Mouse (Mus musculus): Measurements from ENCODE around the gene Arrb2. TPM values are rescaled to one million over a fixed set of nuclear protein-coding genes. Genes with fewer than 3 reads are reported as not detected.

Arrb2 gene
- polyA plus RNA-seq, 1 experiment from 2014 or later = 22.5 TPM

GRCm38 (mm10) chr11:70443964-70444363, 11.5 kb downstream of the Arrb2 start:
- no peaks in the 10 kb centered on the region for H3K27me3 ChIP-seq
- in situ Hi-C loops (cut with MboI; ENCODE audit: low pct_unique_long_range_greater_than_20kb) = no loop called here
- ChIA-PET POLR2A (no interaction called here), CTCF (no interaction called here)
- DNase-seq (ENCODE audit: low read depth, low spot score) (no peak), ATAC-seq (no peak)
- no peak for TF ChIP-seq CTCF (IDR thresholded peaks at IDR 0.05)

- DNase-seq (ENCODE audit: low read depth, low spot score) (no peak), ATAC-seq (no peak)
- TF ChIP-seq CTCF (IDR thresholded peaks at IDR 0.05) = no peak
- in situ Hi-C loops (cut with MboI; ENCODE audit: low pct_unique_long_range_greater_than_20kb) = no loop called here
- no peaks in the 10 kb centered on the region for H3K27me3 ChIP-seq
- POLR2A ChIA-PET = no interaction called here
- CTCF ChIA-PET = no interaction called here
These were observed 12.2 kb downstream of the Arrb2 start for GRCm38 (mm10) chr11:70444667-70445066.

GRCm38 (mm10) chr11:70446756-70447155, 14.3 kb downstream of the Arrb2 start:
- H3K27me3 ChIP-seq = no peaks in the 10 kb centered on the region
- ATAC-seq = no peak
- no peak for DNase-seq (ENCODE audit: low read depth, low spot score)
- CTCF ChIA-PET = interaction anchor here (0.8 to 1.1 kb wide), 2 partner anchors 15 to 32 kb away, joined by 3 to 4 read pairs; partner anchors contain the start of gene Arrb2
- TF ChIP-seq CTCF (IDR thresholded peaks at IDR 0.05) = no peak
- in situ Hi-C loops (cut with MboI; ENCODE audit: low pct_unique_long_range_greater_than_20kb) = no loop called here
- POLR2A ChIA-PET = no interaction called here

GRCm38 (mm10) chr11:70447373-70447772, 14.9 kb downstream of the Arrb2 start:
- no peaks in the 10 kb centered on the region for H3K27me3 ChIP-seq
- CTCF ChIA-PET = interaction anchor here (0.8 kb wide), 1 partner anchor 15 kb away, joined by 3 read pairs; the partner anchor contains the start of gene Arrb2
- in situ Hi-C loops (cut with MboI; ENCODE audit: low pct_unique_long_range_greater_than_20kb) = no loop called here
- TF ChIP-seq CTCF (IDR thresholded peaks at IDR 0.05) = no peak
- ATAC-seq (no peak), DNase-seq (ENCODE audit: low read depth, low spot score) (no peak)
- POLR2A ChIA-PET = interaction anchor here (0.5 to 1.4 kb wide), 2 partner anchors 8 to 11 kb away, joined by 3 to 4 read pairs; no protein-coding TSS in a partner anchor

GRCm38 (mm10) chr11:70450926-70451325, 18.5 kb downstream of the Arrb2 start:
- CTCF ChIA-PET = interaction anchor here (1.1 kb wide), 1 partner anchor 49 kb away, joined by 5 read pairs; no protein-coding TSS in a partner anchor
- DNase-seq (ENCODE audit: low read depth, low spot score) (no peak), ATAC-seq (no peak)
- POLR2A ChIA-PET = no interaction called here
- in situ Hi-C loops (cut with MboI; ENCODE audit: low pct_unique_long_range_greater_than_20kb) = loop anchor here (5.0 kb wide), 2 partner anchors 39 to 51 kb away; partner anchors contain the start of gene Pelp1
- no peak for TF ChIP-seq CTCF (IDR thresholded peaks at IDR 0.05)
- no peaks in the 10 kb centered on the region for H3K27me3 ChIP-seq

GRCm38 (mm10) chr11:70451797-70452498, 19.5 kb downstream of the Arrb2 start, which contains the start of gene Med11:
Med11 (plus strand) TSS chr11:70451919.
- peak; percentile 89 for DNase-seq (ENCODE audit: low read depth, low spot score)
- CTCF ChIA-PET = interaction anchor here (0.7 to 1.5 kb wide), 18 partner anchors 15 to 69 kb away, joined by 3 to 16 read pairs (median 4); partner anchors contain the start of genes Arrb2, Gltpd2 and Tm4sf5
- TF ChIP-seq CTCF (IDR thresholded peaks at IDR 0.05) = peak; percentile 98

GRCm38 (mm10) chr11:70453261-70454044, 21.0 kb downstream of the Arrb2 start:
- H3K27me3 ChIP-seq = no peaks in the 10 kb centered on the region
- in situ Hi-C loops (cut with MboI; ENCODE audit: low pct_unique_long_range_greater_than_20kb) = loop anchor here (5.0 kb wide), 2 partner anchors 41 to 49 kb away; partner anchors contain the start of gene Pelp1
- ChIA-PET POLR2A (interaction anchor here (1.6 kb wide), 1 partner anchor 47 kb away, joined by 3 read pairs; no protein-coding TSS in a partner anchor), CTCF (interaction anchor here (1.5 kb wide), 1 partner anchor 47 kb away, joined by 16 read pairs; no protein-coding TSS in a partner anchor)
- DNase-seq (ENCODE audit: low read depth, low spot score) = no peak
- TF ChIP-seq CTCF (IDR thresholded peaks at IDR 0.05) = no peak
- no peak for ATAC-seq

More at GRCm38 (mm10) chr11:70451797-70452498, 19.5 kb downstream of the Arrb2 start, which contains the start of gene Med11:
- POLR2A ChIA-PET = interaction anchor here (1.0 to 1.6 kb wide), 2 partner anchors 13 to 49 kb away, joined by 3 to 4 read pairs; no protein-coding TSS in a partner anchor
- ATAC-seq = peak; percentile 97
- in situ Hi-C loops (cut with MboI; ENCODE audit: low pct_unique_long_range_greater_than_20kb) = loop anchor here (5.0 kb wide), 2 partner anchors 40 to 50 kb away; partner anchors contain the start of gene Pelp1
- H3K27me3 ChIP-seq = no peaks in the 10 kb centered on the region

- ChIA-PET POLR2A (interaction anchor here (0.7 kb wide), 1 partner anchor 12 kb away, joined by 4 read pairs; no protein-coding TSS in a partner anchor), CTCF (interaction anchor here (1.5 to 1.6 kb wide), 2 partner anchors 34 to 62 kb away, joined by 4 read pairs; no protein-coding TSS in a partner anchor)
- ATAC-seq = no peak
- no peaks in the 10 kb centered on the region for H3K27me3 ChIP-seq
- in situ Hi-C loops (cut with MboI; ENCODE audit: low pct_unique_long_range_greater_than_20kb) = no loop called here
- no peak for DNase-seq (ENCODE audit: low read depth, low spot score)
- TF ChIP-seq CTCF (IDR thresholded peaks at IDR 0.05) = no peak
These were observed 26.5 kb downstream of the Arrb2 start, which contains the start of gene Zmynd15 for GRCm38 (mm10) chr11:70458688-70459600. Zmynd15 (plus strand) TSS chr11:70459433.

- in situ Hi-C loops (cut with MboI; ENCODE audit: low pct_unique_long_range_greater_than_20kb) = no loop called here
- DNase-seq (ENCODE audit: low read depth, low spot score) (no peak), ATAC-seq (no peak)
- no peak for TF ChIP-seq CTCF (IDR thresholded peaks at IDR 0.05)
- ChIA-PET POLR2A (no interaction called here), CTCF (interaction anchor here (1.5 kb wide), 1 partner anchor 33 kb away, joined by 4 read pairs; no protein-coding TSS in a partner anchor)
- H3K27me3 ChIP-seq = no peaks in the 10 kb centered on the region
These were observed 27.2 kb downstream of the Arrb2 start, which contains the start of gene Cxcl16 for GRCm38 (mm10) chr11:70459601-70460101. Cxcl16 (minus strand) TSS chr11:70459984.

Data from Patski (cell line).